Mouse (Mus musculus) lung, embryonic 14.5 days (tissue): ENCODE results near the gene Rsph14. TPM values are rescaled to one million over a fixed set of nuclear protein-coding genes. Genes with fewer than 3 reads are reported as not detected.

Experiments used
- ATAC-seq: fragments of 200-750 bp; cut with Nextera tagmentation; 2 replicates; pipeline ENCODE4 v1.8.0; 2017; ENCODE audit warnings: mild to moderate bottlenecking, moderate TSS enrichment, moderate library complexity; ENCODE audit not compliant: insufficient read depth
- DNase-seq: peaks from one replicate; pipeline ENCODE4 v3.0.0-alpha.2; 2015
- H3K27ac ChIP-seq: fragments of 300-500 bp; sonication (generic); 2 replicates; pipeline ENCODE4 v1.5.1; 2014; ENCODE audit warnings: low read depth, mild to moderate bottlenecking, moderate library complexity
- H3K27me3 ChIP-seq: fragments of 300-500 bp; sonication (generic); 2 replicates; pipeline ENCODE4 v1.6.1; 2014; ENCODE audit warnings: low read length, control low read depth; ENCODE audit not compliant: insufficient read depth
- H3K36me3 ChIP-seq: fragments of 300-500 bp; sonication (generic); 2 replicates; pipeline ENCODE4 v1.6.1; 2014; ENCODE audit warnings: control low read depth; ENCODE audit not compliant: insufficient read depth
- H3K4me1 ChIP-seq: fragments of 300-500 bp; sonication (generic); 2 replicates; pipeline ENCODE4 v1.6.1; 2014; ENCODE audit warnings: antibody characterized with exemption, control low read depth; ENCODE audit not compliant: insufficient read depth
- H3K4me2 ChIP-seq: fragments of 300-500 bp; sonication (generic); 2 replicates; pipeline ENCODE4 v1.6.1; 2014; ENCODE audit warnings: mild to moderate bottlenecking
- H3K4me3 ChIP-seq: fragments of 300-500 bp; sonication (generic); 2 replicates; pipeline ENCODE4 v1.5.1; 2014; ENCODE audit warnings: low read depth, low read length
- H3K9ac ChIP-seq: fragments of 300-500 bp; sonication (generic); 2 replicates; pipeline ENCODE4 v1.6.1; 2014
- H3K9me3 ChIP-seq: fragments of 300-500 bp; sonication (generic); 2 replicates; pipeline ENCODE4 v1.6.1; 2016; ENCODE audit warnings: low read depth, low read length, control low read depth
- CTCF ChIP-seq: IDR thresholded peaks from 2 replicates; pipeline ENCODE4 v1.5.1; 2016; ENCODE audit warnings: antibody characterized with exemption, low read depth
- WGBS: fragments of 180-500 bp; shearing (Covaris S2); extraction: QIAGEN DNeasy Blood & Tissue Kit; methylation state at CpG from one replicate; pipeline ENCODE4 v1.1.7; 2014; 5-methylcytosine and 5-hydroxymethylcytosine counted together
- polyA plus RNA-seq: library from polyadenylated mRNA; unstranded; fragments of >200 nt; fragmentation: Nextera tagmentation; extraction: Ambion mirVana; gene quantifications from 2 replicates; pipeline ENCODE4 v1.2.1, GENCODE M21; 2014

Rsph14 gene
- polyA plus RNA-seq, result not detected in 2 replicates

- H3K4me3 ChIP-seq, result no peak within 1 kb of the TSS
- H3K36me3 ChIP-seq, result no peaks in the 10 kb centered on the region
- no peak within 1 kb of the TSS for H3K27ac ChIP-seq
- H3K4me1 ChIP-seq, result no peaks in the 10 kb centered on the region
- DNase-seq (peak; percentile 69), ATAC-seq (no peak)
- no peaks in the 10 kb centered on the region for H3K9me3 ChIP-seq
- H3K9ac ChIP-seq, result no peak within 1 kb of the TSS
- no peak for TF ChIP-seq CTCF
- H3K27me3 ChIP-seq, result no peaks in the 10 kb centered on the region
- 28% methylated on average over 10 of the region's 10 CpGs for WGBS
- no peak within 1 kb of the TSS for H3K4me2 ChIP-seq
Observed at GRCm38 (mm10) chr10:75032395-75032794, at the start of gene Rsph14. Rsph14 (minus strand) TSS chr10:75032586.

GRCm38 (mm10) chr10:75078174-75079128 is 46.1 kb upstream of the Rsph14 start:
- Histone ChIP-seq H3K27ac (no peak overlapping the region), H3K9me3 (no peaks in the 10 kb centered on the region), H3K4me1 (no peaks in the 10 kb centered on the region), H3K36me3 (0 out of 2 replicates have a peak, but pooled peaks cover 8% of the 10 kb centered on the region), H3K27me3 (no peaks in the 10 kb centered on the region), H3K4me2 (no peak overlapping the region), H3K4me3 (no peak overlapping the region), H3K9ac (no peak overlapping the region)
- TF ChIP-seq CTCF, result no peak
- WGBS, result 61% methylated on average over 14 of the region's 14 CpGs
- DNase-seq (no peak), ATAC-seq (no peak)

GRCm38 (mm10) chr10:75075665-75076064 is 43.3 kb upstream of the Rsph14 start:
- no peak for TF ChIP-seq CTCF
- no peaks in the 10 kb centered on the region for H3K9me3 ChIP-seq
- WGBS, result 39% methylated on average over 5 of the region's 5 CpGs
- H3K27me3 ChIP-seq, result no peaks in the 10 kb centered on the region
- H3K36me3 ChIP-seq, result peaks cover 19% of the 10 kb centered on the region; the same call in 1 of the 2 replicates
- no peak overlapping the region for H3K4me2 ChIP-seq
- no peak overlapping the region for H3K9ac ChIP-seq
- H3K27ac ChIP-seq, result no peak overlapping the region
- DNase-seq (no peak), ATAC-seq (no peak)
- H3K4me1 ChIP-seq, result 0 out of 2 replicates have a peak, but pooled peaks cover 2% of the 10 kb centered on the region
- H3K4me3 ChIP-seq, result no peak overlapping the region

GRCm38 (mm10) chr10:75070281-75070976 is 38.0 kb upstream of the Rsph14 start:
- no peaks in the 10 kb centered on the region for H3K27me3 ChIP-seq
- H3K4me3 ChIP-seq, result no peak overlapping the region
- 35% methylated on average over 11 of the region's 11 CpGs for whole genome bisulfite sequencing
- no peak overlapping the region for H3K9ac ChIP-seq
- H3K9me3 ChIP-seq, result no peaks in the 10 kb centered on the region
- no peak for TF ChIP-seq CTCF
- 0 out of 2 replicates have a peak, but pooled peaks cover 6% of the 10 kb centered on the region for H3K4me1 ChIP-seq
- H3K36me3 ChIP-seq, result peaks cover 16% of the 10 kb centered on the region; the same call in 1 of the 2 replicates
- no peak overlapping the region for H3K4me2 ChIP-seq
- ATAC-seq, result no peak
- H3K27ac ChIP-seq, result no peak overlapping the region; the same call in 1 of the 2 replicates
- DNase-seq, result no peak

- DNase-seq (peak; percentile 44), ATAC-seq (peak; percentile 36; the same call in 1 of the 2 replicates)
- TF ChIP-seq CTCF, result no peak
- H3K36me3 ChIP-seq, result peaks cover 16% of the 10 kb centered on the region; the same call in 1 of the 2 replicates
- H3K9ac ChIP-seq, result no peak overlapping the region
- H3K27ac ChIP-seq, result peak overlapping the region; percentile 42
- no peaks in the 10 kb centered on the region for H3K9me3 ChIP-seq
- H3K4me2 ChIP-seq, result peak overlapping the region; percentile 51
- 21% methylated on average over 12 of the region's 12 CpGs for WGBS
- H3K27me3 ChIP-seq, result no peaks in the 10 kb centered on the region
- 0 out of 2 replicates have a peak, but pooled peaks cover 6% of the 10 kb centered on the region for H3K4me1 ChIP-seq
- 0 out of 2 replicates have a peak overlapping the region, but pooled peaks have one; percentile 6 for H3K4me3 ChIP-seq
Observed at GRCm38 (mm10) chr10:75068624-75069328, 36.4 kb upstream of the Rsph14 start.

- DNase-seq (no peak), ATAC-seq (no peak)
- Histone ChIP-seq H3K27ac (peak overlapping the region; percentile 42; the same call in 1 of the 2 replicates), H3K4me3 (0 out of 2 replicates have a peak overlapping the region, but pooled peaks have one; percentile 6), H3K4me1 (peaks cover 11% of the 10 kb centered on the region), H3K27me3 (no peaks in the 10 kb centered on the region), H3K9me3 (no peaks in the 10 kb centered on the region), H3K4me2 (peak overlapping the region; percentile 51), H3K9ac (no peak overlapping the region), H3K36me3 (peaks cover 15% of the 10 kb centered on the region; the same call in 1 of the 2 replicates)
- 32% methylated on average over 2 of the region's 2 CpGs for WGBS
- TF ChIP-seq CTCF, result no peak
Observed at GRCm38 (mm10) chr10:75068086-75068485, 35.7 kb upstream of the Rsph14 start.
